Mouse (Mus musculus) megakaryocyte, embryonic 14.5 days (primary cell): ENCODE measurements at regions not wholly inside any gene's neighbourhood (a gene's known extent, or its start where the extent isn't known, plus 50 kb on each side); places are given as distances from the start of the nearest gene placed in this dataset.

Experiments
- FLI1 ChIP-seq: IDR thresholded peaks from 2 replicates; pipeline ENCODE4 v1.6.1; 2012; ENCODE audit warnings: low read length, inconsistent platforms, mixed read lengths
- GATA1 ChIP-seq: IDR thresholded peaks from 3 replicates; pipeline ENCODE4 v1.6.1; 2012; ENCODE audit warnings: mixed read lengths, low read length, inconsistent platforms, borderline replicate concordance

DNA sequence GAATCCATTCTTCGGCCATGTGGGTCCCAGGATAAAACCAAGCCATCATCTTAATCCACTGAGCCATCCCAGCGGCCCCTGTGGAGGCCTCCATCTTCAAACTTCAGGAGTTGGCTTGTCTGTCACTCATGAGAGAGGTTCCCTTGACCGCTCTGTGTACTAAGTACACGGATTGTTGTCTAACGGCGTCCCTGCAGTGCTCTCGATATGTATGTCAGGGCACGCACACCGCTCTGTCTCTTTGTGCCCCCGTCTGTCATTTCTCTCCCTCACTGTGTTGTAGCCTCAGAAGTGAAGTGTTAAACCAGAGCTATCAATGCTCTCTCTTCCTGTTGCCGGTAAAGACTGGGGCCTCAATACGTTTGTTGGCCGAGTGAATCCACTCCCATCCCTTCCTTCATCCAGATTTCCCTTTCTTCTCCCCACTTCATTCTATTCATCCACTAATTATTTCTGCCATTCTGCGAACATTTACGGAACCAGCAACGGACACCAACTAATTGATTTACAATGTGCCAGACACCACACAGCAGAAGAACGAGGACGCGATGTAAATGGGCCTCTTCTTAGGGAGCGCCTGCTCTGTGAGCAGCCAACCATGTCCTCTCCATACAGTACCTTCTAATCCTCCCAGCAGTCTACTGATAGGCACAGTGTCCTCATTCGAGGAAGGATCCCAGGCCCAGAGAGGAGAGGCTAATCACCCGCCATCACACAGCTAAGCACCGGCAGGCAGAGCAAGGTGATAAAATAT lies 199.6 kb downstream of the Gm11011 start:
- TF ChIP-seq GATA1 = no peak
- TF ChIP-seq FLI1 = no peak
